Mouse (Mus musculus) heart, adult 18-20 months (tissue): ENCODE results near the gene Arnt2. TPM values are rescaled to one million over a fixed set of nuclear protein-coding genes. Genes with fewer than 3 reads are reported as not detected.

Source experiments
- DNase-seq, 2 experiments: peaks; one replicate each; pipeline ENCODE4 v3.0.0; 2021 to 2022; ENCODE audit warnings: mixed read lengths in 1 of 2
- total RNA-seq, 2 experiments: library from RNA; stranded (reverse); gene quantifications; 2 replicates each; pipeline ENCODE4 v1.2.3; 2021

Gene Arnt2
- total RNA-seq, 2 experiments from 2014 or later = 0.40 to 1.4 TPM

DNA sequence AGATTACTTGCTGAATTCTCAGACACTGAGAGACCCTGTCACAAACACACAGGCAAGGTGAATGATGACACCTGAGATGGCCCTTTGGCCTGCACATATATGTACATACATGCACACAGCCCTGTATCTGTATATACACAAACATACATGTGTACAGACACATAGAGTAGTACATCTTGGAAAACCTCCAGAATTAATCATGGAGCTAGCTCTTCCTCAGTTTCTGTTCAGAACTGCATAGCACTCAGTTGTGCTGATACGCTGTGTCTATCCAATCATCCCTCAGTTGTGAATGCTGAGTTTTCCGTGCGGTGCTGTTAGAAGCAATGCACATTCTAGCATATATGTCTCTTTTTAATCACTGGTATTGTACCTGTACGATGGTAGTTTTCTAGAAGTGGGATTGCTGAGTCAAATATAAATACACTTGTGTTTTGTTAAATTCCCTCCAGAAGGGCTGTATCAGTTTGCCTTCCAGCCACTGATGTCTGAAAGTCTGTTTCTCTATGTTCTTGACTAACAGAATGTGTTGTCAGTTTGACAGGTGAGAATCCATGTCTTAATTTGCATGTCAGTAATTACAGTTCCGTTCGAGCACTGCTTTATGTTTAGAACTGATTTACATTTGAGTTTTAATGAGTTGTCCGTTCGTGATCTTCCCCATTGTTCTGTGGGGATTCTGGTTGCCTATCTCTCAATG lies 123.3 kb downstream of the Arnt2 start:
- DNase-seq = no peak

DNA sequence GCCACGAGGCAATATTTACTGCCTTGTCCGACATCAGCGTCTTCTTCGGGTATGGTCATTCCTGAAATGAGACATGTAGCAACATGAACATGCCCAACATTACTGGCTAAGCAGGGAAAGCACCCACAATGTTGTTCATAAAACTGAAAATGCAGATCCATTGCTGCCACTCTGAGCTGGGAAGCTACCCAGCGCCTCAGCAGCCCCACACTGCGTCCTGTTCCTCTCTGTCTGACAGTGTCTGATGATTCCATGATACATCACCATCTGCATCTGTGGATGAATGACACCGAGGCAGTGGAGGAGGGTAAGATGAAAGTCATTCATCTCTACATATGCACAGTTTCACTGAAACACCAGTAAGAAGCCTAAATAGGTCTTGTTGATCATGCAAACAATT lies 124.2 kb downstream of the Arnt2 start:
- DNase-seq = no peak

DNA sequence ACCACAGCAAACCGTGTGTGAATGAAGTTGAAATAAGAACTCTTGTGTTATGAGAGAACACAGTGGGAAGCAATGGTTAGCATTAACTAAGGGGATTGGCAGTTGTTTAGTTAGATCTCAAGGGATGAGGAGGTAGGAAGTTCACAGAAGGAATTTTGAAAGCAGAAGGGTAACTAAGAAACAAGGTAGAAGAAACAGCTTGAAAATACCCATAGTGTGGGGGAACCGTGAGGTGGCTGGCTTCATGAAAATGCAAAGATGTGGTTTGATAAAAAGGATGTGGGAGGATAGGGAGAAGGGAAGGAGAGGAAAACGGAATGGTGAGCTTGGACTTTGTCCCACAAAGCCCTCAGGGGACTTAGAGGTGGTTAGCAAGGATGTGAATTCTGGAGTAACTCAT lies 125.0 kb downstream of the Arnt2 start:
- no peak for DNase-seq

DNA sequence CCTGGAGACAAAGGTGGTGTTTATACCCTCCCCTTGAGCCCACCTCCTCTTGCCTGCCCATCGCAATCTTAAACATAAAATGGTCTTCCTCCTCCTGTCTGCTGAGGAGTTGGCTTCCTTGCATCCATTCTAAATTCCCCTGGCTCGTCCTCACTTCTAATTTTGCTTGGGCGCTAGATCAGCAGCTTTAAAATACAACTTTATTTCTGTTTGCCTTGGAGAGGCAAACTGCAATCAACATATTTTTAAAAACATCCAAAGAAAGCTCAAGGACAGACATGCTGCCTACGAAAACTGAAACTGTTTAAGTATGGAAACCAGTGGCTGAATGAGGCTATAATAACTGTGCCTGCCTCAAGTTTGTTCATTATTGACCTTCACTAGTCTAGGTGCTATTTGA lies 127.7 kb downstream of the Arnt2 start:
- DNase-seq = no peak

DNA sequence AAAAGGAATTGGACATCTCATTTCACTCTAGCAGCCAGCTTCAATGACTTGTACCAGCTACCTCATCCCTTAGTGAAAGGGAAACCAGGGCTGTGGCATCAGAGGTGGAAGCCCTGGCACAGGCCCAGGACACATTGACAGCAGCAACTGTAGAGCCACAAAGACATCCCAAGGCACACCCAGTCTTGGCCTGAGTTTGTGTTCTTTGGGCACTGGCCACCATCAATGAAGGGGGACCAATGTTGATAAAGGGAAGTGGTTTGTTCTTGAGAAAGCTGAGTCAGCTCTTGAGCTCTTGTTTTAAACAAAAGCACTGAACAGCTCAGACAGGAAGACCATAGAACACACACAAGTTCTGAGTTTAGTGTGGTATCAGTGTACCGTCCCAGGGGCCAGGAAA lies 130.7 kb downstream of the Arnt2 start:
- DNase-seq = peak; percentile 48 to 70

DNA sequence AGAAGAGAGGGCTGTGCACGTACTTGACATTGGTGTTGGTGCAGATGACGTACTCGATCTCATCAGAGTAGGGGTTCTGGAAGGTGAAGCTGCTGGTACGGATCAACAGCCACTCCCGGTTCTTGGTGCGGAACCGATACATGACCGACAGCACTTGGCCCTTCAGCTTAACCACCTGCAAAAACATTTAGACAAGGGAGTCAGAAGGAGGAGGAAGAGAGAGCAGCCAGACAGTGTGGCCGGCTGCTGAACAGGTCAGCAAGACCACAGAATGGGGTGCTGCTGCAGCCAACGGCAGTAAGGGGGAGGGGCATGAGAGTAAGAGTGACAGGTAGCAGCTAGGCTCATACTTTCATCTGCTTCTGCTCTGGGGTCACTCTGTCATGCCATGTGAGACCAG lies 134.7 kb downstream of the Arnt2 start:
- DNase-seq = no peak

DNA sequence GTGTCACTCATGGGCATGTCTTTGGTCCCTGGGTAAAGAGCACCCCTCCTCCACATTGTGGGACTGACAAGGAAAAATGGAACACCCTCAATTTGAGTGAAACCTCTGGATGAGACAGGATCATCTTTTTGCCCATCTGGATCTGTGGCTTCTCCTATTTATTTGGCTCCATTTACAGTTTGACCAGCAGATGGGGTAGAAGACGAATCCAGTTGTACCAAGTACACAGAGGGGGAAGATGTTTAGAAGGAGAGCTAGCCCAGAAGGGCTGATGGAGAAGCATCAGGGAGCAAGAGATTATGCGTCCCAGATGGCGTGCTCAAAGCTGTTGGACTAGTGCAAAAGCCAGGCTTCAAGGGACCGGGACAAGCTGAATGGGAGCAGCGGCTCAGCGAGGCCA lies 136.0 kb downstream of the Arnt2 start:
- no peak for DNase-seq

DNA sequence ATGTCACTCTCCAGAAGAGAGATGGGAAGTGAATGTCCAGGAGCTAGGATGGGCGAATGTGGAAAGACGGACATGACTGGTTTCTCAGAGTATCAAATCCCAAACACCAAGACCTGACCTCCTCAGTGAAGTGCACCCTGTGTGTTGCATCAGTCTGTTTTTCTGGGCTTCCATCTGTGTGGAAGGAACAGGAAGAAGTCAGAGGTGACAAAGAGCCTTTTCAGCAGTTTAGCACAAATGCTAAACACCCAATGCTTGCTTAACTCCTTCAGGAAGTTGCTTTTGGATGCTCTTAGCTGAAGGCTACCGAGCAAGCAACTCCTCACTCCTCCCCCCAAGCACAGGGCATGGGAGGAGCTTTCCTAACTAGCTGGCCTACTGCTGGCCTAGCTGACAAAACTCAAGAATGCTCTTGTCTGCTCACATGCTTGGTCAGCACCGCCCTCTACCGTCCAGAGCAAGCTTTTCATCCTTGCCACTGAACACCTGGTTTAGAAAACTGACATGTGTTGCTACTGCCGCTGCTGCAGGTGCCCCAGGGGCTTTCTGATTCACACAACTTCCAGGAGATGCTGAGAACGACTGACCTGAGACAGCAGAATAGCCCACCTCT lies 137.7 kb downstream of the Arnt2 start:
- DNase-seq = peak; percentile 83

DNA sequence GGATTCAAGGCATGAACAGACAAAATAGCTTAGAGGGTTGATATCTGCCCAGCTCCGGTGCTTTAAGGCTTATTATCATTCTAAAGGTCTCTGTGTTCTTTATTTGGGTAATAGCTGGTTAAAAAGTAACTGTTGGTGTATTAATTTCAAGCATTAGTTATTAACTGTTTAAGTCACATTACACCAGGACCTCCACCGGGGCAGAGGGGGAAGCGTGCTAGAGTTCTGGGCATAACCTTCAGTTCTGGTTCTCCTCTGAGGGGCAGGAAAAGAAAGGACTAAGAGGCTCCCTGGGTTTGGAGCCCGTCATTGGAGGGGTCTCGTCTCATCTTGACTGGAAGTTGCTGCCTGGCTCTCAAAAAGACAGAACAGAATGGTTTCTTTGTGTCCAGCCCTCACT lies 138.5 kb downstream of the Arnt2 start:
- no peak for DNase-seq

DNA sequence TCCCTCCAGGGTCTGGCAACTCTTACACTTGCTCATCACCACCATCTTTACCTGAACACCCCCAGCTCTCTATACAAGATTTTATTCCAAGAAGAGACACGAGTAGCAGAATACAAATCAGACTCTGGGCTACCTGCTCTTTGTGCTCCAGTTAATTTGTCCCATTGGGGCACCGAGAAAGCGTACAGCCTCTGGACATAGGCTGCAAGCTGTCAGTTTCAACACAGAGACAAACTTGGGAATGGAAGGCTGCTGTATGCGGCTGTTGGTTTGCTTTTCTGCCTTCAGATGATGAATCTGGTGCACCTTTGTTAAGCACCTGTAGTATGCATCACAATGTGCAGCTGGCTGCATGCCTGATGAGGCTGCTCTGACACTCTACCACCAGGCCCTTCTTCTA lies 146.5 kb downstream of the Arnt2 start:
- no peak for DNase-seq

DNA sequence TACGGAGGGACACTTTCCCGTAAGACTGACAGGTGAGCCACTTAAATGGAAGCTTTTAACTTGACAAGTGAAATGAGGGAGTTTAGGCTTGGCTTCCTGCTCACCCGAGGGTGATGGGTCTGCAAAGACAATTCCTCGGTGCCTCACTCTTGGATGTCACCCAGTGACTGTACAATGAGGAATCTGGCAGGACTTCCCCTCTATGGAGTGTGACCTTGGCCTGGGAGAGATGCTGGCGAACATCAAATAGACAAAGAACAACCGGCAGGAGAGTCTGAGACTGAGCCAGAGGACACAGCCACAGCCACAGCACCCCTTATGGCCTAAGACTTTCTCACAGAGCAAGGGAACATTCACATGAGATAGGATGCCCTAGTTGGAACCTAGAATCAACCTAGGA lies 148.6 kb downstream of the Arnt2 start:
- DNase-seq = no peak

DNA sequence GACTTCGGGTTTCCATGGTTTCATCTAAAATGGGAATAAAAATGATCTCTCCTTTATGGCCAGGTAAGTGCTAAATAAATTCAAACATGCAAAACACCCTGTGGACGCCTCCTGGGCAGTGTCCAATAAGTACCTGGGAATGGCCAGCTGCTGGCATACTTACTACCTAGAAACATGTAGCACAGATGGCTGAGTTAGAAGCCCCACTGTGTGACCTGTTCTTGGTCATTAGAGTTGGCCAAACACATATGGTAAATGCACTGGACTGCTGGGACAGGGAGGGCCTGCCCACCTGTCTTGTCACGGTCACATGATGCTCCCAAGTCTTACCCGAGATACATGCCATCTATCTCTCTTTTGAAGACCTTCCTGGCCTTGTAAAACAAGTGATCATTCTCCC lies 149.6 kb downstream of the Arnt2 start:
- DNase-seq = no peak

DNA sequence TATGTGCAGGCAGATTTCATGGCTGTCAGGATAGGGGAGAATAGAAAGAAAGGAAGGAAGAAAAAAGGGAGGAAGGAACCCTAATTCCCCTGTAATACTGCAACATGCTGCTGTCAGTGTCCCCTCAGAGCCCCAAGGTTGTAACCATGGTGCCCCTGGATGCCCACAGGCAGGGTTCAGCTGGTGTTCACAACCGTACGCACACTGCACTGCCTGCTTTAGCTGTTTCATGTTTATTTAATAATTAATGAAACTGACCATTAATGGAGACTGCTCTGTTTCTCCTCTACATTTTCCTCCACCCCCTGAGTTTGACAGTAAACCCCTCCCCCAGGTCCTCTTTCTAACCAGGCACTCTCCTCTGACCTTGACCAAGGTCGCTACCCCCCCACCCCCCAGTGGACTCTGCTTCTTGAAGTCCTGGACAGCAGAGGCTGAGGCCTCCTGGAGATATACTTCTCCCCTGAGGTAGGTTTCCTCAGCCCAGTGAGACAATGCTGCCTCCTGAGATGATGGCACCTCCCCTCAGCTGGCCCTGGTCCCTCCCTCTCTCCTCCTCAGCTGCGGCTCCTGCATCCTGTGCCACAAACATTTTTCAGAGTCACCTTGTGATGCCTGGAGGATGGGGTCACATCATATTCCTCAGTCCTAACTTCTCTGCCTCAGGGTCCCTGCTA lies 150.5 kb downstream of the Arnt2 start:
- DNase-seq = no peak

DNA sequence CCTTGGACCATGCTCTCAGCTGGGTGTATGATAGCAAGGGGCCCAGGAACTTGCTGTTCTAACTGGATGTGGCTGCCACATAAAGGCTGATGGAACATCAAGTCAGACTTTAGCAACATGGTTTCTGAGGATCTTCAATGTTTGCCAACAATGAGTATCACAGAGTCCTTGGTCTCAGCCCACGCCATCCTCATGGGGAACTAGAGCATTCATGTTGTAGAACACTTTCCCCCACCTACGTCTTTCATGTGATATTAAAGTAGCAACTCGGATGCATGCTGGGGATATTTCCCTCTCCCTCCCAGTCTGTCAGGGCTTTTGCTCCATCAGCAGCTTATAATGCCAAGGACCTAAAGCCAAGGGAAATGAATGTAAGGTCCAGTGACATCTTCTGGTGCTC lies 153.3 kb downstream of the Arnt2 start:
- no peak for DNase-seq

DNA sequence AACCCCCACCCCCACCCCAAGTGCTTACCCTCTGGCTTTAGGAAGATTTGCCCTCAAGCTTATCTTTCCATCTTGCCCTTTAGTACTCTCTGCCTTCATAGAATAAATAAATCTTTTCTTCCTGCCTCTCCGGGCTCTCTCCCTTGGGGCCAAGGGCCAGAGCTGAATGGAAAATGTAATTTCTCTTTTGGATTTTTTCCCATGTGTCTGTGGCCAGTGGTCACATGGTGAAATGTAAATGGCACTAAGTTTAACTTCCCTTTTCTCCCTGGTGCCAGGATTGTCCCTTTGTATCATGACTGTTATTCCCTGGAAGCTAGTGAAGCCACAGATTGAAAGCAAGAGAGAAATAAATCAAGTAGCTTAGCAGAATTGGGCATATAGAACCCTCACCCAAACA lies 153.7 kb downstream of the Arnt2 start:
- DNase-seq = no peak

DNA sequence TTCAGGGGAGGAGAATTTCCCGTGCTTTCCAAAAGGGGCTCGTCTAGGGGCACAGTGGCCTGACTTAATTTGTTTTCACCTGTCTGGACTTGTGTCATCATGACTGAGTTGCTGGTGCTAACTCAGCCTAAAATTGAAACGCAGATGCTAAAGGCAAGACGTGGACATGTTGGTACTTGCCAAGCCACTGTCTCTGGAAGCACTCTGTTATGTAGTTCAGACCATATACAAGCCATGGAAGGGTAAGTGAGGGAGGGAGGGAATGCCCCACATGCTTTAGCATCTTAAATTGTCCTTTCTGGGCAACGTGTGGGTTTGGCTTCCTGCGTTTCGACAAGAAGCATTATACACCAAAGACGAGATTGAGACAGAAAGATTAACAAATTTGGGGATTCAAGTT lies 155.1 kb downstream of the Arnt2 start:
- DNase-seq = no peak

DNA sequence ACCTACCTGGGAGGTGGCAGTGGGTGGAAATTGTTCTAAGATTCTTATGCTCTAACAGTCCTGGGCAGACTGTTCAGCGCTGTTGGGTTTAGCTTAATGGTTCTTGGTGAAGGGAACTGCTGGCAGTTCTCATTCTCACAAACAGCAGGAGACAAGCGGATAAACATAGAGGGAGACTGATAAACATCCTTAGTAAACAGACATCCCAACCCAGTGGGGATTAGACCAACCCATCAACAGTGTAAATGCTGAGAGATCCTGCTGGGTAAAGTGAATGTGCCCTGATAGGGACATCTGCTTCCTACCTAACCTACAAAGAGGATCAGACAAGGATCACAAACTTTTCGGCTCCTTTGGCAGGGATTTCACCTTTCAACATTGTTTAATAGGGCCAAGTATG lies 155.7 kb downstream of the Arnt2 start:
- no peak for DNase-seq

DNA sequence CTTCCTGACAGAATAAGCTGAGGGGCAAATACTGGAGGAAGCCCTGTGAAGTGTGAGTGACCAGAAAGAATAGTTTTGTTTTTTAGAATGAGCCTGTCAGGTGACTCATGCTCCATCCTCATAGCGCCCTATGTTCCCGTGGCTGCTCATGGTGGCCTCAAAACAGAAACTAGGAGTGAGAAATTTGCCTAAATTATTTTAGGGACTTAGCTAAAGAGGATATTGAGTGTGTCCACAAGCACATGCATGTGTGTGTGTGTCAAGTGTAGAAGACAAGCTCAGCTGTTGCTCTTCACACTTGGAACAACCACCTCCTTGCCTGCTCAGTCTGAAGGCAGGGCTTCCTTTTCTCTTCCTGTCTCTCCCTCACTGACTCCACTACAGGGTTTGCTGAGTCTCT lies 158.3 kb downstream of the Arnt2 start:
- DNase-seq = no peak

DNA sequence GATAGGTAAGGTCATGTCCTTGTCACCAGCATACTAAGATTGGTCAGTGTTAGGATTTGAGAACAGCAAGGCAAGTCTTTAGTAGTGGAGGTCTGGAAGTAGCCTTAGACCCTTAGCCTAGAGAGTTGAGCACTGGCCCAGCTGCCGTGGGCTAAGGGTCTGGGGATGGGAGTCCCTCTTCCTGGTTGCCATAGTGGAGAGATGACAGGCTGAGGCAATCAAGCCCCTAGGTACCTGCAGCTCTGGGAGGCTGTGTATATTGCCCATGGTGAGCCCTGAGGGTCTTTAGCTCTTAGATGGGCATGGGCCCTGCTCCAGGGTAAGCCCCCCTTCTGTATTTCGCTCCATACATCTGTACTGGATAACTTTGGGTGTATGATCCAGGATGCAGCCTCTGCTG lies 159.2 kb downstream of the Arnt2 start:
- DNase-seq = no peak

DNA sequence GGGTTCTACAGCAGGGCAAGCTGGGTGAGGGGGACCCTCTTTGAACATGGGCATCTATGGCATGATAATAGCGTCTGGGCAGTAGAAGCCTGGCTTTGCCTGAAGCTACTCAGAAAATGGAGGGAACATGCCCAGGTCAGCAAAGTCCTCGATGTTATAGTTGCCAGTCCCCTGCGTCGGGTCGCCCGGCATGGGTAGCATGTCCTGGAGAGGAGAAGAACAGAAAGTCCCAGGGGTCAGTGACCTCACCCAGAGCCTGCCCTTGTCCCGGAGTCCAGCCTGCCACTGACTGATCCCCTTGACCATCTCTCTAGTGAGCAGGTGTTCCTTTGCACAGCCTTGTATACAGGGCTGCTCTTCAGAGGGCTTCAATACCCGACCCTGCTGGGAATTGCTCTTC lies 160.0 kb downstream of the Arnt2 start:
- no peak for DNase-seq

DNA sequence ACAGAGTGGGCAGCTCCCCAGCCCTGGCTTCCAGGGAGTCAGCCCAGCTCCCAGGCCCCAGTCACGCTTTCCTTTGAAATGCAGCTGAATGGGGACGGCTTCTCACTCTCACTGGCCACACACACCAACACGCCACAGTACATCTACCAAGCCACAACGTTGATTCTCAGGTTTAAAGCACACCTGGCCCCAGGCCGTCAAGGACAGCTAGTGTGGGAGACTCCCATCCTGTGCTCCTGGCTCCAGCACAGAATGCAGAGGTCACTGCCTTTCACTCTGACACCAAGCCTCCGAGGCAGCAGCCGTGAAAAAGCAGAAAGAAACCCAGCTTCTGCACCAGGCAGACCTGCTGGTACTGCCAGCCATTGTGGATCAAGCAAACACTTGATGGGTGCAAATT lies 160.6 kb downstream of the Arnt2 start:
- DNase-seq = no peak

DNA sequence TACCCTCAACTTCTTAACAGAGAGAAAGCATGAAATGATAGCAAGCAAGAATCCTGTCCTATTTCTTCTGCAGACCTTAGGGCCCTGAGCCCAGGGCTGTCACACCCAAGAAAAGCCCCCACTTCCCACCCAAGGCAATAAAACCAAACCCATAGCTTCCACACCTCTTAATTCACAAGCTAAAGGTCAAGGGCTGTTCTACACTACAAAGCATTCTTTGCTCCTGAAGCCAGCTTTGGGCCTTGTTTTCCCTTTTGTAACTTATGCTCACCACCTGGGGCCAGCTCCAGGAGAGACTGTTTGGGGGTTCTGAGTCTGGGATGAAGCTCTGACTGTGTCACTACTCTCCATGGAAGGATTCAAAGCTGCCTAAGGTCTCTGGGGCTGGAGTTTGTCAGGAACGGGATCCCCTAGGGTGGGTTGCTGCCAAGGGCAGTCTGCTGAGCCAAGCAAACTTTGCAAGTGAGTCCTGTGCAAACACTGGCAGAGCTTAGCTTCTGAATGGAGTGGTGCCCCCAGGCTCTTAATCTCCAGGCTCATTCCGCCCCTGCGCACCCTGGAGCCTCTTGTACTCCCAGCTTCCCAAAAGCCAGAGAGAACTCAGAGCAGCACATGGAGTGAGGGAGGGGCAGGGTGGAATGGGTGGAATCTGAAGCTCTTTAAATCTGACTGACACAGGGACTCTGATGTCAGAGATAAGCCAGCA lies 161.9 kb downstream of the Arnt2 start:
- no peak for DNase-seq

DNA sequence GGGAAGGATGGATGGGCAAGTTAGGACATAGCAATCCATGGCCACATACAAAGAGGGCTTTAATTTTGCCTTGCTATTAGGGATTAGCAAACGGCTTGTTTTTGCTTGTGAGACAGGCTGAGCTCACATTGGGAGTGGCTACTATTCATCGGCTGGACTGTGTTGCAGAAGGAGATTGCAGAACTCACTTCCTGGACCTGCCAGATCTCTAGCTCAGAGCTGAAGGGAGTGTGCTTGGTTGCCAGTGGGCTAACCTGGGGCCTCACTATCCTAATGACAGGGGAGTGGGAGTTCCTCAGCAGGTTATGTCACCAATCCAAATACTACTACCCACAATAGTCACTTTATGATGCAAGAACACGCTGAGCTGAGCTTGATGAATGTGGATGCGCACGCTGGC lies 163.1 kb downstream of the Arnt2 start:
- DNase-seq = no peak
